Mouse (Mus musculus): ENCODE measurements around the gene Pou2f2.
A peak's percentile ranks its signal among the peaks of the same experiment; 100 is the strongest.

Gene Pou2f2

GRCm38 (mm10) chr7:25088968-25089367 lies 90.6 kb downstream of the Pou2f2 start:
- no peak for DNase-seq

GRCm38 (mm10) chr7:25088531-25088930 lies 91.0 kb downstream of the Pou2f2 start:
- DNase-seq: no peak

GRCm38 (mm10) chr7:25087972-25088371 lies 91.6 kb downstream of the Pou2f2 start:
- no peak for DNase-seq

- DNase-seq: no peak
Measured at GRCm38 (mm10) chr7:25087256-25087912, 92.1 kb downstream of the Pou2f2 start.

- DNase-seq: no peak
Measured at GRCm38 (mm10) chr7:25086656-25087055, 92.9 kb downstream of the Pou2f2 start.

GRCm38 (mm10) chr7:25084621-25085020 lies 94.9 kb downstream of the Pou2f2 start:
- no peak for DNase-seq

GRCm38 (mm10) chr7:25082510-25082909 lies 97.0 kb downstream of the Pou2f2 start:
- peak in 1 of 2 experiments; percentile 63 for DNase-seq

GRCm38 (mm10) chr7:25080431-25080830 lies 99.1 kb downstream of the Pou2f2 start:
- DNase-seq: no peak

GRCm38 (mm10) chr7:25079496-25080026 lies 100.0 kb downstream of the Pou2f2 start:
- no peak for DNase-seq

- DNase-seq: no peak
Measured at GRCm38 (mm10) chr7:25077414-25077755, 102.1 kb downstream of the Pou2f2 start.

GRCm38 (mm10) chr7:25076663-25077413 lies 102.7 kb downstream of the Pou2f2 start:
- peak; percentile 98 to 99 for DNase-seq

GRCm38 (mm10) chr7:25076296-25076662 lies 103.2 kb downstream of the Pou2f2 start:
- DNase-seq: no peak

- DNase-seq: no peak
Measured at GRCm38 (mm10) chr7:25073924-25074323, 105.6 kb downstream of the Pou2f2 start.

GRCm38 (mm10) chr7:25072716-25073390 lies 106.7 kb downstream of the Pou2f2 start:
- peak; percentile 50 to 66 for DNase-seq

- peak; percentile 30 to 45 for DNase-seq
Measured at GRCm38 (mm10) chr7:25071979-25072715, 107.4 kb downstream of the Pou2f2 start, which contains the start of the genes Grik5 and Zfp574. Gene Grik5 (minus strand): TSS chr7:25072346. Gene Zfp574 (plus strand): TSS chr7:25072567.

- DNase-seq: no peak
Measured at GRCm38 (mm10) chr7:25068724-25069123, 110.8 kb downstream of the Pou2f2 start.

GRCm38 (mm10) chr7:25067909-25068656 lies 111.4 kb downstream of the Pou2f2 start:
- no peak for DNase-seq

- no peak for DNase-seq
Measured at GRCm38 (mm10) chr7:25067338-25067737, 112.2 kb downstream of the Pou2f2 start.

- no peak for DNase-seq
Measured at GRCm38 (mm10) chr7:25063900-25064299, 115.6 kb downstream of the Pou2f2 start.

GRCm38 (mm10) chr7:25063346-25063745 lies 116.2 kb downstream of the Pou2f2 start:
- DNase-seq: no peak

GRCm38 (mm10) chr7:25058836-25059235 lies 120.7 kb downstream of the Pou2f2 start:
- DNase-seq: no peak

- no peak for DNase-seq
Measured at GRCm38 (mm10) chr7:25058394-25058793, 121.1 kb downstream of the Pou2f2 start.

Measured in lung, postnatal 4 days (tissue).